Mouse (Mus musculus): ENCODE results near the gene U2af1l4. TPM values are rescaled to one million over a fixed set of nuclear protein-coding genes. Genes with fewer than 3 reads are reported as not detected.

Gene U2af1l4
- total RNA-seq, 2 experiments from 2014 or later = 60.2 to 61.4 TPM

- intact Hi-C loops (cut with DNase I) = loop anchor here (5.0 kb wide), 1 partner anchor 59 kb away; the partner anchor contains the start of gene Prodh2
- no peak for DNase-seq (ENCODE audit: low spot score in 2 of 2)
Measured at GRCm38 (mm10) chr7:30551445-30552101, 11.5 kb upstream of the U2af1l4 start.

- intact Hi-C loops (cut with DNase I) = loop anchor here (5.0 kb wide), 1 partner anchor 60 kb away; the partner anchor contains the start of gene Prodh2
- peak; percentile 97 to 99 for DNase-seq (ENCODE audit: low spot score in 2 of 2)
Measured at GRCm38 (mm10) chr7:30552102-30553020, 10.7 kb upstream of the U2af1l4 start, which contains the start of the genes Hspb6 and Proser3. Hspb6 (plus strand) TSS chr7:30552178. Proser3 (minus strand) TSS chr7:30552299.

- no peak for DNase-seq (ENCODE audit: low spot score in 2 of 2)
- intact Hi-C loops (cut with DNase I) = loop anchor here (5.0 kb wide), 1 partner anchor 61 kb away; the partner anchor contains the start of gene Prodh2
Measured at GRCm38 (mm10) chr7:30553021-30553589, 10.0 kb upstream of the U2af1l4 start.

- intact Hi-C loops (cut with DNase I) = loop anchor here (5.0 kb wide), 1 partner anchor 62 kb away; the partner anchor contains the start of gene Prodh2
- no peak for DNase-seq (ENCODE audit: low spot score in 2 of 2)
Measured at GRCm38 (mm10) chr7:30553810-30554584, 9.1 kb upstream of the U2af1l4 start.

- DNase-seq (ENCODE audit: low spot score in 2 of 2) = no peak
- intact Hi-C loops (cut with DNase I) = no loop called here
Measured at GRCm38 (mm10) chr7:30556894-30557536, 6.1 kb upstream of the U2af1l4 start.

GRCm38 (mm10) chr7:30557901-30558514, 5.1 kb upstream of the U2af1l4 start:
- intact Hi-C loops (cut with DNase I) = no loop called here
- DNase-seq (ENCODE audit: low spot score in 2 of 2) = no peak

- intact Hi-C loops (cut with DNase I) = no loop called here
- no peak for DNase-seq (ENCODE audit: low spot score in 2 of 2)
Measured at GRCm38 (mm10) chr7:30558656-30559442, 4.3 kb upstream of the U2af1l4 start.

GRCm38 (mm10) chr7:30559443-30559954, 3.6 kb upstream of the U2af1l4 start, which contains the start of gene Lin37:
Lin37 (minus strand) TSS chr7:30559838.
- DNase-seq (ENCODE audit: low spot score in 2 of 2) = peak; percentile 99
- intact Hi-C loops (cut with DNase I) = no loop called here

GRCm38 (mm10) chr7:30560296-30560695, 2.8 kb upstream of the U2af1l4 start:
- intact Hi-C loops (cut with DNase I) = no loop called here
- no peak for DNase-seq (ENCODE audit: low spot score in 2 of 2)

GRCm38 (mm10) chr7:30562526-30563116, 480 bp upstream of the U2af1l4 start:
- intact Hi-C loops (cut with DNase I) = no loop called here
- DNase-seq (ENCODE audit: low spot score in 2 of 2) = no peak

- DNase-seq (ENCODE audit: low spot score in 2 of 2) = no peak
- intact Hi-C loops (cut with DNase I) = no loop called here
Measured at GRCm38 (mm10) chr7:30563906-30564280, 792 bp downstream of the U2af1l4 start.

GRCm38 (mm10) chr7:30564970-30565571, 2.0 kb downstream of the U2af1l4 start, which contains the start of gene Igflr1:
Igflr1 (plus strand) TSS chr7:30565427.
- DNase-seq (ENCODE audit: low spot score in 2 of 2) = no peak
- intact Hi-C loops (cut with DNase I) = no loop called here

GRCm38 (mm10) chr7:30566033-30566432, 2.9 kb downstream of the U2af1l4 start:
- intact Hi-C loops (cut with DNase I) = no loop called here
- DNase-seq (ENCODE audit: low spot score in 2 of 2) = no peak

- DNase-seq (ENCODE audit: low spot score in 2 of 2) = no peak
- intact Hi-C loops (cut with DNase I) = no loop called here
Measured at GRCm38 (mm10) chr7:30567555-30567954, 4.5 kb downstream of the U2af1l4 start.

- intact Hi-C loops (cut with DNase I) = no loop called here
- no peak for DNase-seq (ENCODE audit: low spot score in 2 of 2)
Measured at GRCm38 (mm10) chr7:30572389-30572788, 9.3 kb downstream of the U2af1l4 start.

GRCm38 (mm10) chr7:30572969-30573368, 9.9 kb downstream of the U2af1l4 start:
- DNase-seq (ENCODE audit: low spot score in 2 of 2) = no peak
- intact Hi-C loops (cut with DNase I) = no loop called here
